29 mouse cellular contexts compared by ENCODE assay signal in the genomic region with DNA sequence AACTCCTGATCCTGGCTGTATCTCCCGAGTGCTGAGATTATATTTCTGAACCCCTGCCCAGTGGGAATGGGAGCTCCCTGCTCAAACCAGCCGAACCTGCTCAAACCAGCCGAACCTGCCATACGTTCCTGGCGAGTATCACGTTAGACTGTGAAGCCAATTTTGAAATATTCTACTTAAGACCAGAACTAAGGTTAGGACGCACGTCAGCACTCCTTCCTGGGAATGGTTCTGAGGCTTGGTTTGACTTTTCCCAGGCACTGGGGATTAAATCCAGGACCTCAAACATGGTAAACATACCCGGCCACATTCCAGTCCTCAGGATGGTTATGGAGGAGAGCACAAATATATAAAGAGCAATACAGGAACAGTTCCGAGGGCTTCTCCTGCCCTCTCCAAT. TPM values are rescaled to one million over a fixed set of nuclear protein-coding genes. Genes with fewer than 3 reads are reported as not detected.
DNase-seq lines count a peak whose midpoint lies in the region; ATAC-seq lines count a peak whose summit lies in the region.
"Had no signal": no experiment of that assay in that cellular context is flagged by ENCODE, and none has a peak within 500 bp of the region (broad histone marks: within the 10 kb centered on the region; RNA-seq: fewer than 3 reads in every experiment).

No protein-coding gene starts in this region.

- ATAC-seq in embryonic facial prominence, embryonic 14.5 days (ENCODE audit: low read depth): 0 out of 2 replicates have a peak, but pooled peaks have one; percentile 35
- ATAC-seq: forebrain, embryonic 13.5 days; hindbrain, embryonic 16.5 days; intestine, embryonic 16.5 days; midbrain, embryonic 15.5 days had no signal

- DNase-seq in embryonic facial prominence, embryonic 14.5 days (ENCODE audit: low spot score): peak; percentile 35
- no peak for DNase-seq in embryonic facial prominence, embryonic 10.5 days (ENCODE audit: low spot score)
- DNase-seq in urinary bladder, adult 18-20 months (ENCODE audit: low spot score in 2 of 2): peak; percentile 8 to 16
- DNase-seq in urinary bladder, postnatal 10 days (ENCODE audit: low spot score): no peak
- peak; percentile 30 for DNase-seq in lung, postnatal 14 days
- DNase-seq in urinary bladder, postnatal 36 days (ENCODE audit: low spot score in 2 of 2): peak; percentile 22 to 30
- DNase-seq in spleen, postnatal 10 days (ENCODE audit: low spot score in 2 of 2): no peak
- no peak for DNase-seq in ovary, postnatal 14 days (ENCODE audit: low spot score)
- DNase-seq: adrenal gland, adult 8-10 months; cerebellum, adult 9-10 months; embryo, embryonic 11 days; gastrocnemius, postnatal 10 days; heart, postnatal 14 days; kidney, postnatal 14 days; layer of hippocampus, adult 9-11 months; right cerebral cortex, postnatal 25 days; thymus, adult 18-20 months; thymus, postnatal 25 days had no signal

- H3K27ac ChIP-seq in embryonic facial prominence, embryonic 14.5 days (replicated peaks; ENCODE audit: low read depth, low read length): no peak overlapping the region
- no peak overlapping the region for H3K27ac ChIP-seq in embryonic facial prominence, embryonic 10.5 days (replicated peaks)
- H3K27ac ChIP-seq: embryonic facial prominence, embryonic 15.5 days; forebrain, embryonic 13.5 days; limb, embryonic 12.5 days; midbrain, embryonic 10.5 days; midbrain, embryonic 15.5 days; neural tube, embryonic 15.5 days had no signal

- no peak overlapping the region for H3K4me2 ChIP-seq in embryonic facial prominence, embryonic 14.5 days (ENCODE audit: low read depth, low read length)
- H3K4me2 ChIP-seq: embryonic facial prominence, embryonic 15.5 days; forebrain, embryonic 13.5 days; limb, embryonic 12.5 days; liver, embryonic 11.5 days; midbrain, embryonic 15.5 days; neural tube, embryonic 15.5 days had no signal

- peaks cover 24% of the 10 kb centered on the region for H3K36me3 ChIP-seq in embryonic facial prominence, embryonic 14.5 days (ENCODE audit: control insufficient read depth, insufficient read depth, low read length)
- peaks cover 39% of the 10 kb centered on the region for H3K36me3 ChIP-seq in embryonic facial prominence, embryonic 10.5 days (replicated peaks)

- H3K4me1 ChIP-seq in embryonic facial prominence, embryonic 14.5 days (ENCODE audit: control insufficient read depth, insufficient read depth, low read length): no peaks in the 10 kb centered on the region
- H3K4me1 ChIP-seq in embryonic facial prominence, embryonic 10.5 days: no peaks in the 10 kb centered on the region; the same call in 1 of the 2 replicates
- H3K4me1 ChIP-seq: embryonic facial prominence, embryonic 15.5 days; forebrain, embryonic 13.5 days; limb, embryonic 12.5 days; midbrain, embryonic 10.5 days; midbrain, embryonic 15.5 days; neural tube, embryonic 15.5 days had no signal

- H3K9me3 ChIP-seq in embryonic facial prominence, embryonic 14.5 days (ENCODE audit: control insufficient read depth, low read length): no peaks in the 10 kb centered on the region
- no peaks in the 10 kb centered on the region for H3K9me3 ChIP-seq in embryonic facial prominence, embryonic 10.5 days
- H3K9me3 ChIP-seq: embryonic facial prominence, embryonic 15.5 days; forebrain, embryonic 13.5 days; limb, embryonic 12.5 days; midbrain, embryonic 10.5 days; midbrain, embryonic 15.5 days; neural tube, embryonic 15.5 days had no signal

- no peaks in the 10 kb centered on the region for H3K27me3 ChIP-seq in embryonic facial prominence, embryonic 14.5 days (replicated peaks; ENCODE audit: control insufficient read depth, insufficient read depth, low read length)
- no peaks in the 10 kb centered on the region for H3K27me3 ChIP-seq in embryonic facial prominence, embryonic 10.5 days (replicated peaks; ENCODE audit: low read depth, poor library complexity, severe bottlenecking)
- H3K27me3 ChIP-seq: CH12.LX; embryonic facial prominence, embryonic 15.5 days; forebrain, embryonic 13.5 days; limb, embryonic 12.5 days; midbrain, embryonic 15.5 days; neural tube, embryonic 15.5 days had no signal

- no peak overlapping the region for H3K4me3 ChIP-seq in embryonic facial prominence, embryonic 14.5 days (ENCODE audit: low read depth, low read length)
- no peak overlapping the region for H3K4me3 ChIP-seq in embryonic facial prominence, embryonic 10.5 days
- H3K4me3 ChIP-seq: embryonic facial prominence, embryonic 15.5 days; forebrain, embryonic 13.5 days; limb, embryonic 12.5 days; midbrain, embryonic 10.5 days; midbrain, embryonic 15.5 days; neural tube, embryonic 15.5 days had no signal

- 74% methylated on average over 10 of the region's 10 CpGs for WGBS in embryonic facial prominence, embryonic 14.5 days
- WGBS in embryonic facial prominence, embryonic 10.5 days: 89% methylated on average over 10 of the region's 10 CpGs

- H3K9ac ChIP-seq in embryonic facial prominence, embryonic 14.5 days (ENCODE audit: low read depth, low read length): no peak overlapping the region
- H3K9ac ChIP-seq: embryonic facial prominence, embryonic 15.5 days; forebrain, embryonic 13.5 days; limb, embryonic 12.5 days; midbrain, embryonic 15.5 days; neural tube, embryonic 15.5 days had no signal

RNA-seq across cellular contexts. Expression of gene Gm10273, which starts 17.5 kb away (rescaled TPM):
- polyA plus RNA-seq in embryonic facial prominence, embryonic 14.5 days (2014; fragmentation: Nextera tagmentation; extraction: Ambion mirVana): 16.1 TPM in 1 of 2 replicates, not detected in the other
- polyA plus RNA-seq in embryonic facial prominence, embryonic 10.5 days (2016; fragmentation: Nextera tagmentation; extraction: Ambion mirVana): 6.0 and 12.1 TPM in 2 replicates
- polyA plus RNA-seq: embryonic facial prominence, embryonic 15.5 days; intestine, embryonic 16.5 days; limb, embryonic 12.5 days had no signal

RNA-seq across cellular contexts. Expression of gene Pla2g12b, which starts 25.6 kb away (rescaled TPM):
- not detected in 2 replicates for polyA plus RNA-seq in embryonic facial prominence, embryonic 14.5 days (2014; fragmentation: Nextera tagmentation; extraction: Ambion mirVana)
- polyA plus RNA-seq in embryonic facial prominence, embryonic 10.5 days (2016; fragmentation: Nextera tagmentation; extraction: Ambion mirVana): not detected in 2 replicates
- polyA plus RNA-seq: C2C12; forebrain, embryonic 13.5 days; hindbrain, embryonic 16.5 days; limb, embryonic 12.5 days; midbrain, embryonic 10.5 days; midbrain, embryonic 15.5 days; neural tube, embryonic 15.5 days had no signal

RNA-seq across cellular contexts. Expression of gene P4ha1, which starts 54.8 kb away (rescaled TPM):
- polyA plus RNA-seq in embryonic facial prominence, embryonic 14.5 days (2014; fragmentation: Nextera tagmentation; extraction: Ambion mirVana): 120 and 121 TPM in 2 replicates
- polyA plus RNA-seq in embryonic facial prominence, embryonic 10.5 days (2016; fragmentation: Nextera tagmentation; extraction: Ambion mirVana): 49.3 and 55.7 TPM in 2 replicates

Comparison
In these comparisons a context has a peak if more than half of its experiments do, and no peak if none do; other contexts are left out.
1. DNase-seq: peak in embryonic facial prominence, embryonic 14.5 days (single experiment), urinary bladder, adult 18-20 months (2 of 2), lung, postnatal 14 days (single experiment) and urinary bladder, postnatal 36 days (2 of 2); none in embryonic facial prominence, embryonic 10.5 days (single experiment), urinary bladder, postnatal 10 days (single experiment), spleen, postnatal 10 days (0 of 2) and ovary, postnatal 14 days (single experiment).